Mouse (Mus musculus) neural tube, embryonic 14.5 days (tissue): Measurements from ENCODE around the gene Npb. TPM values are rescaled to one million over a fixed set of nuclear protein-coding genes. Genes with fewer than 3 reads are reported as not detected.

Experiments
- ATAC-seq: fragments of 200-750 bp; cut with Nextera tagmentation; 2 replicates; pipeline ENCODE4 v1.8.0; 2017; ENCODE audit warnings: low read depth, mild to moderate bottlenecking, moderate TSS enrichment, moderate library complexity
- H3K27ac ChIP-seq: fragments of 300-500 bp; sonication (generic); 2 replicates; pipeline ENCODE4 v1.5.1; 2014; ENCODE audit warnings: low read depth, mild to moderate bottlenecking, control low read depth, low read length, moderate library complexity, mixed read lengths
- H3K27me3 ChIP-seq: fragments of 300-500 bp; sonication (generic); 2 replicates; pipeline ENCODE4 v1.6.1; 2014; ENCODE audit warnings: low read length; ENCODE audit not compliant: control insufficient read depth, insufficient read depth
- H3K36me3 ChIP-seq: fragments of 300-500 bp; sonication (generic); 2 replicates; pipeline ENCODE4 v1.6.1; 2014; ENCODE audit warnings: low read length, mixed read lengths; ENCODE audit not compliant: control insufficient read depth, insufficient read depth
- H3K4me1 ChIP-seq: fragments of 300-500 bp; sonication (generic); 2 replicates; pipeline ENCODE4 v1.6.1; 2014; ENCODE audit warnings: low read length; ENCODE audit not compliant: control insufficient read depth, insufficient read depth
- H3K4me2 ChIP-seq: fragments of 300-500 bp; sonication (generic); 2 replicates; pipeline ENCODE4 v1.6.1; 2014; ENCODE audit warnings: mild to moderate bottlenecking, low read depth, low read length, control low read depth
- H3K4me3 ChIP-seq: fragments of 300-500 bp; sonication (generic); 2 replicates; pipeline ENCODE4 v1.5.1; 2014; ENCODE audit warnings: low read depth, low read length, control low read depth, mixed read lengths
- H3K9ac ChIP-seq: fragments of 300-500 bp; sonication (generic); replicated peaks from 2 replicates; pipeline ENCODE4 v1.6.1; 2014; ENCODE audit warnings: low read depth, mild to moderate bottlenecking, control low read depth, low read length, mixed read lengths
- H3K9me3 ChIP-seq: fragments of 300-500 bp; sonication (generic); 2 replicates; pipeline ENCODE4 v1.6.1; 2016; ENCODE audit warnings: low read length; ENCODE audit not compliant: control insufficient read depth
- WGBS: fragments of 180-500 bp; shearing (Covaris S2); extraction: QIAGEN DNeasy Blood & Tissue Kit; methylation state at CpG from one replicate; pipeline ENCODE4 v1.1.7; 2014; 5-methylcytosine and 5-hydroxymethylcytosine counted together
- polyA plus RNA-seq: library from polyadenylated mRNA; unstranded; fragments of >200 nt; fragmentation: Nextera tagmentation; extraction: Ambion mirVana; gene quantifications from 2 replicates; pipeline ENCODE4 v1.2.1, GENCODE M21; 2014

The Npb gene
- polyA plus RNA-seq, 1 experiment from 2014 or later = not detected

GRCm38 (mm10) chr11:120606764-120607163 lies 1.5 kb upstream of the Npb start:
- ATAC-seq = no peak
- H3K27ac ChIP-seq = no peak overlapping the region
- peaks cover 46% of the 10 kb centered on the region for H3K36me3 ChIP-seq

GRCm38 (mm10) chr11:120609250-120609649 lies 973 bp downstream of the Npb start:
- H3K4me2 ChIP-seq = no peak overlapping the region
- no peak overlapping the region for H3K9ac ChIP-seq
- H3K27ac ChIP-seq = no peak overlapping the region
- no peak for ATAC-seq
- WGBS = 42% methylated on average over 7 of the region's 8 CpGs
- H3K4me1 ChIP-seq = peaks cover 7% of the 10 kb centered on the region; the same call in 1 of the 2 replicates
- peaks cover 40% of the 10 kb centered on the region for H3K36me3 ChIP-seq
- H3K27me3 ChIP-seq = 0 out of 2 replicates have a peak, but pooled peaks cover 3% of the 10 kb centered on the region
- H3K9me3 ChIP-seq = no peaks in the 10 kb centered on the region
- H3K4me3 ChIP-seq = no peak overlapping the region

More at GRCm38 (mm10) chr11:120606764-120607163, 1.5 kb upstream of the Npb start:
- Histone ChIP-seq H3K27me3 (0 out of 2 replicates have a peak, but pooled peaks cover 3% of the 10 kb centered on the region), H3K4me2 (no peak overlapping the region), H3K9ac (no peak overlapping the region), H3K9me3 (no peaks in the 10 kb centered on the region), H3K4me1 (peaks cover 7% of the 10 kb centered on the region; the same call in 1 of the 2 replicates), H3K4me3 (no peak overlapping the region)
- WGBS = 69% methylated on average over 4 of the region's 4 CpGs

DNA sequence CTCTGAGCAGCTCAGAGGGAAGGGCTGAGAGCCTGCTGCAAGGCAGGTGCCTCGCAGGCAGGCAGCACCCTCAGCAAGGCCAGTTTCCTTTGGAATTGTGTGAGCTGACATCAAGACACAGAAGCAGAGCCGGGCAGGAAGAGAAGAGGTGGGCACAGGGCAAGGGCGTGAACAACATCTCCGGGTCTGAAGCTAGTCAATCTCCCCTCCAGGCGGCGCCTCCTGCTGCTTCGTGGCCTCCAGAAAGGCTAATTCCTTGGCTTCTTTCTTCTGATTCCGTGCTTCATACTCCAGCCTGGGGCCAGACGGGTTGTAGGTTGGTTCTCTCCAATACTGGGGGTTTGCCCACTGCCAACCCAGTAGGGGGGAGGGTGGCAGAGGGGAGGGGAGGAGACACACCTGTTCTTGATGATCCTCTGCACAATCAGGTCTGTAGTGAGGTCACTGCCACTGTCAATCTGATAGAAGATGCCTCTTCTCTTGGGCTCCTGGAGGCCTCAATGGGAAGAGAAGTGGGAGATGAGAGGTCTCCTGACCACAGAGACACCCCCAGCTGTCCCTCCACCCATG lies 2.3 kb downstream of the Npb start:
- H3K4me1 ChIP-seq = peaks cover 7% of the 10 kb centered on the region; the same call in 1 of the 2 replicates
- no peak overlapping the region for H3K4me2 ChIP-seq
- H3K4me3 ChIP-seq = no peak overlapping the region
- WGBS = 80% methylated on average over 9 of the region's 9 CpGs
- peaks cover 29% of the 10 kb centered on the region for H3K36me3 ChIP-seq
- no peak overlapping the region for H3K9ac ChIP-seq
- 0 out of 2 replicates have a peak, but pooled peaks cover 3% of the 10 kb centered on the region for H3K27me3 ChIP-seq
- ATAC-seq = no peak
- no peak overlapping the region for H3K27ac ChIP-seq
- H3K9me3 ChIP-seq = no peaks in the 10 kb centered on the region

- Histone ChIP-seq H3K4me3 (no peak overlapping the region), H3K9ac (no peak overlapping the region), H3K4me2 (no peak overlapping the region), H3K9me3 (no peaks in the 10 kb centered on the region), H3K27me3 (0 out of 2 replicates have a peak, but pooled peaks cover 3% of the 10 kb centered on the region), H3K36me3 (peaks cover 28% of the 10 kb centered on the region), H3K4me1 (peaks cover 20% of the 10 kb centered on the region), H3K27ac (no peak overlapping the region)
- WGBS = 51% methylated on average over 6 of the region's 6 CpGs
- peak; percentile 24; the same call in 1 of the 2 replicates for ATAC-seq
Measured at GRCm38 (mm10) chr11:120612763-120613162, 4.5 kb downstream of the Npb start.

GRCm38 (mm10) chr11:120613481-120613972 lies 5.2 kb downstream of the Npb start:
- no peak for ATAC-seq

DNA sequence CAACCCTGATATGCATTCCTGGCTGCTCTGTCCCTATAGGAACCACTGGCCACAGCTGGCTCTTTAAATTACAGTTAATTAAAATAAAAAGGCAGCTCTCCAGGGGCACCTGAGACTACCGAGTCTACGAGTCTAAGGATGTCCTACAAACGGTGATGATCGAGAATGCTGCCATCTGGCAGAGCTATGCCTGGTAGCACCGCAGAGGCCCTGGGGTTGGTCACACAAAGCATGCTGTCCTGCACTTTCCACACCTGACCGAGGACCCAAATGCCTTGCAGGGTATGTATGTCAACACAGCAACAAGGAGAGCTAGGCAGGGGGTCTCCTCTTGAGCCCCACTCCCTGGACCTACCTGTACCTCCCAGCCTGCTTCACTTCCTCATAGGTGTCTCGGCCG lies 5.7 kb downstream of the Npb start:
- ATAC-seq = no peak
- H3K27me3 ChIP-seq = 0 out of 2 replicates have a peak, but pooled peaks cover 1% of the 10 kb centered on the region
- H3K4me2 ChIP-seq = no peak overlapping the region
- peaks cover 12% of the 10 kb centered on the region for H3K4me1 ChIP-seq
- H3K4me3 ChIP-seq = no peak overlapping the region
- H3K36me3 ChIP-seq = peaks cover 34% of the 10 kb centered on the region
- WGBS = 64% methylated on average over 8 of the region's 8 CpGs
- H3K9ac ChIP-seq = no peak overlapping the region
- no peak overlapping the region for H3K27ac ChIP-seq
- no peaks in the 10 kb centered on the region for H3K9me3 ChIP-seq

More at GRCm38 (mm10) chr11:120613481-120613972, 5.2 kb downstream of the Npb start:
- 85% methylated on average over 10 of the region's 10 CpGs for WGBS
- peaks cover 29% of the 10 kb centered on the region for H3K36me3 ChIP-seq
- H3K27me3 ChIP-seq = 0 out of 2 replicates have a peak, but pooled peaks cover 3% of the 10 kb centered on the region
- H3K4me1 ChIP-seq = peaks cover 15% of the 10 kb centered on the region
- H3K4me3 ChIP-seq = no peak overlapping the region
- no peak overlapping the region for H3K27ac ChIP-seq
- H3K9ac ChIP-seq = no peak overlapping the region
- no peaks in the 10 kb centered on the region for H3K9me3 ChIP-seq
- no peak overlapping the region for H3K4me2 ChIP-seq

DNA sequence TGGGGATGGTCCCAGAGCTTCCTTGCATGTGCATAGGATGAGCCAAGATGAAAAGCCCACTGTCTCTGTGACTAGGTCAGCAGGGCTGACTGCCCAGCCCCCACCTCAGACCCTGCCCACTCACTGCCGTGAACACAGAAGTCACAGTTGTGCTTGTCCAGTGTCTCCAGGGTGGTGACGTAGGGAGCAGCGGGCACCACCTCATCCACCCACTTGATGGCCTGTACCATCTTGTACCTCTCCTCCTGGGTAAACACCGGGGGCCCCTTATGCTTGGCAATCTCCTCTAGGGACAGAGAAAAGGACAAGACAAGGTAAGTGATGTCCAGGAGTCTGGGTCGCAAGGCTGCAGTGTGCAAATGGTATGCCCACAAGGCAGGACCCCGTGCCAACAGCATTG lies 6.9 kb downstream of the Npb start:
- Histone ChIP-seq H3K9ac (no peak overlapping the region), H3K4me2 (no peak overlapping the region), H3K4me3 (no peak overlapping the region), H3K27ac (no peak overlapping the region), H3K9me3 (no peaks in the 10 kb centered on the region), H3K4me1 (peaks cover 12% of the 10 kb centered on the region), H3K36me3 (peaks cover 37% of the 10 kb centered on the region), H3K27me3 (no peaks in the 10 kb centered on the region)
- WGBS = 87% methylated on average over 6 of the region's 6 CpGs
- ATAC-seq = no peak

- WGBS = 92% methylated on average over 11 of the region's 11 CpGs
- ATAC-seq = no peak
- Histone ChIP-seq H3K27me3 (no peaks in the 10 kb centered on the region), H3K4me1 (peaks cover 12% of the 10 kb centered on the region), H3K36me3 (peaks cover 40% of the 10 kb centered on the region), H3K4me3 (no peak overlapping the region), H3K9ac (no peak overlapping the region), H3K9me3 (no peaks in the 10 kb centered on the region), H3K4me2 (peak overlapping the region; percentile 18; the same call in 1 of the 2 replicates), H3K27ac (no peak overlapping the region)
Measured at GRCm38 (mm10) chr11:120615606-120616203, 7.4 kb downstream of the Npb start.
